Mouse (Mus musculus) c-Kit-negative CD71-positive TER-119-positive erythroid progenitor cells, embryonic 14.5 days (primary cell): ENCODE results near the gene Epha1.

Experiments
- DNase-seq: peaks from one replicate; pipeline ENCODE4 v3.0.0-alpha.2; 2013; ENCODE audit warnings: low read depth, low spot score

Gene Epha1

GRCm38 (mm10) chr6:42372816-42373547, at the start of gene Epha1:
Gene Epha1, minus strand, starts transcription at chr6:42373268.
- DNase-seq, result no peak

- no peak for DNase-seq
Measured at GRCm38 (mm10) chr6:42421439-42421838, 48.4 kb upstream of the Epha1 start.

- no peak for DNase-seq
Measured at GRCm38 (mm10) chr6:42419443-42419842, 46.4 kb upstream of the Epha1 start.

DNA sequence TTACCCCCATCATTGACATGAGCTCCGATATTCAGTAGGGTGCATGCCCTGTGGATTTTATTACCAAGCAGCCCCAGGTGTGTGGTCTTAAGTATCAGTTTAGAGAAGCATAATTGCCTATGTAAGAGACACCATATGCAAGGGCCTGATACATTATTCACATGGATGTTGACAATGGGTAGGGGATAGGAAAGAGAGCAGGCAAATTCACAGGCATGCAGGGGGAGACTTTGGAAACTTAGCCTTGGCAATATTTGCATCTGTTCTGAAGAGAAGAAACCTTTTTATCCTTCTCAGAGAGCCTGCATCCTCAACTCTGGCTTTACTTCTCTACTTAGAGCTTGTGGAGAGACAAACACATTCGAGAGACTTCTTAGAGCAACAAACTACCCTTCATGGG, 32.1 kb upstream of the Epha1 start, which contains the start of gene Tas2r135:
Tas2r135 (plus strand) TSS at position 301 of the 400 bp plus-strand sequence.
- no peak for DNase-seq

DNA sequence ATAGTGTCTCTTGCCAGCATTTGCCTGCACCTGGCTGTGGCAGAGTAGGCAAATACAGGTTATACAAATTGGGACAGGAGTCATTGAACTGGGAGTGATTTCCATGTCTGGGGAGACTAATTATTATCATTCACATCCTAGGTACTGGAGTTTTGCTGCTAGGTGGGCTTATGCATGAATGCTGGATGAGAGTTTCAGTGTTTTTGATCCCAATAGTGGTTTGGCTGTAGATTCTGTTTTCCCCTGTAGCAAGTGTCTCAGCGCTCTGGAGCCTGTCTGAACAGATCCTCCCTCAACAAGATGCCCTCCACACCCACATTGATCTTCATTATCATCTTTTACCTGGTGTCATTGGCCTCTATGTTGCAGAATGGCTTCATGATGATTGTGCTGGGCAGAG, 26.9 kb upstream of the Epha1 start, which contains the start of gene Tas2r143:
Tas2r143 (plus strand) TSS at position 301 of the 400 bp plus-strand sequence.
- DNase-seq, result no peak

DNA sequence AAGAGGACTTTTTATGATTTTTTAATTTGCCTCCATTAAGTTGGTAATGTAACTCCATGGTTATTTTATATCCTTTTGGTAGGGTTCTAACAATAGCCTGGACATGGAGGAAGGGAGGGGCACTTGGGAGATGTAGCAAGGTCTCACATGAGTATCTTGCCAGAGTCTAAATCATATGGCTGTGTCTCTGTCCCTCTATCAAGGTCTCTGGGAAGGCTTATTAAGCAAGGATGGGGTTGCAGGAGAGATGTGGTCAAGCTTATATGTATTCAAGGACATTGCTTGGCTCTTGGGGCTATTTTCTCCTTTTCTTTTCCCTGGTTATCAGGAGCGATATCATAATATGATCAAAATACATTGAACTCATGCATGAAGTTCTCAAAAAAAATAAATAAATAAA, 25.9 kb upstream of the Epha1 start:
- DNase-seq, result no peak

- no peak for DNase-seq
Measured at GRCm38 (mm10) chr6:42398285-42398684, 25.2 kb upstream of the Epha1 start.

- DNase-seq, result no peak
Measured at GRCm38 (mm10) chr6:42397041-42397657, 24.1 kb upstream of the Epha1 start.

DNA sequence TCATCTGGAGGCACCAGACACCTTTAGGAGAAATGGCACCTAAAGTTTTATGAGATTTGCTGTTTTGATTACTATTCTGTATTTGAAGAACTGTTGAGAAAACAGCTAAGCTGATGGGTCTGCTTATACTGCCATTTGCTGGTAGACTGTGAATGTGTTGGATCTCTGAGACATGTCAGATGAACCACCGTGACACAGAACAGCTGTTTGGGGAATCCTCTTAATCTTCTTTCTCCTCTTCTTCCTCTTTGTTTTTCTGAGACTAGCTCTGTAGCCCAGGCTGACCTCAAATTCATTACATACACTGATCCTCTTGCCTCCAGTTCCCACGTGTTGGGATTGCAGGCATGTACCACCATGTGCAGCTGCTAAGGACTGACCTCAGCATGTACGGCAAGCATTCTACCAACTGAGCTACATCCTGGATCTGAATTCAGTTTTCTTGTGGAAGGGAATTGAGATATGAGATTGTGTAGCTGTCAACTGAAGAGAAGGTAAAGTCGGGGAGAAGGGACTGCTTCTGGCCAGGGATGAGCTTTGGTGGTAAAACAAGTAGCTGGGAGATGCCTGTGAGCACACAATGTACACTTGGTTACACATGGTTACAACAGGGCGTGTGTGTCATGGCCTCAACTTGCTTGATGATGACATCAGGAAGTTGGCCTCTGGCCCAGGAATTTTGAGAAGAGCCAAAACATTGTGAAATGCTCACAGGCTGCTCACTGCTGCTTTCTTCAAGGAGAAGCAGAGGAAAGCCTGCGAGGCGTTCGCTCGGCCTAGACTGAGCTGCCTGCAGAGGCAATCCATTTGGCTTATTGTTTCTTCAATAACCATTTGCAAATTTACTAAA, 23.1 kb upstream of the Epha1 start:
- DNase-seq, result no peak

GRCm38 (mm10) chr6:42391796-42392330, 18.8 kb upstream of the Epha1 start:
- no peak for DNase-seq

DNA sequence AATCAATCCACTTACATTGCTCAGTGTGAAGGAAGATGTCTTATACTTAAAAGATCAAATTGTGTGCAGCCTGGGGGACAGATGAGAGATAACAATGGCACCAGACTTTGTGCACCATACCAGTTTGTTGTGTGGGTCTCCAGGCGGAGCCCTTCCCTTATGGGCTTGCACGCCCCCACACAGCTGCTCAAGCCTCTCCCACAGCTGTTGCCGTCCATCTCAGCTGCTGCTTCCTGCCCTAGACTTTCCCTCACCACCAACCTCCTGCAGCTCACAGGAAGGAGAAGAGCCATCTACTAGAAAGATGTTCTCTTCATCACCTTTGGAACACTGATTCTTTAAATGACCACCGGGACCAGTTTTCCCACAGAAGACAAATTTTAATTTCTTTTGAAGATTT, 12.6 kb upstream of the Epha1 start:
- DNase-seq, result no peak

DNA sequence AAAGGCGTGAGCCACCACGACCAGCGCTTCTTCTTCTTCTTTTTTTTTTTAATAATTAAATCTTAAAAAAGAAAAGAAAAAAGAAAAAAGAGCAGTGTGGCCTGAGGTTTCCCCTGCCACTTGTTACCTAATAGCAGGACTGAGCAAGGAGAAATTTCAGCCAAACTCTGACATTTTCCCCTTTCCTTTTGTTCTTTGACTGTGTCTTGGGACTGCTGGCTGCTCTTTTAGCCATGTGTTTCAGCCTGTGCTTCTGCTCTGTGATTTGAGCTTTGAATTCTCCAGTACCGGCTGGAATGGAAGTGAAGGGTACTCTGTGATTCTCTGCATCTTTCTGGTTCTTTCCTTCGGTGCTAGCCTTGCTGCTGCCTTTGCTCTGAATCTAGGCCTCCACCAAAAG, 10.3 kb upstream of the Epha1 start:
- DNase-seq, result no peak

DNA sequence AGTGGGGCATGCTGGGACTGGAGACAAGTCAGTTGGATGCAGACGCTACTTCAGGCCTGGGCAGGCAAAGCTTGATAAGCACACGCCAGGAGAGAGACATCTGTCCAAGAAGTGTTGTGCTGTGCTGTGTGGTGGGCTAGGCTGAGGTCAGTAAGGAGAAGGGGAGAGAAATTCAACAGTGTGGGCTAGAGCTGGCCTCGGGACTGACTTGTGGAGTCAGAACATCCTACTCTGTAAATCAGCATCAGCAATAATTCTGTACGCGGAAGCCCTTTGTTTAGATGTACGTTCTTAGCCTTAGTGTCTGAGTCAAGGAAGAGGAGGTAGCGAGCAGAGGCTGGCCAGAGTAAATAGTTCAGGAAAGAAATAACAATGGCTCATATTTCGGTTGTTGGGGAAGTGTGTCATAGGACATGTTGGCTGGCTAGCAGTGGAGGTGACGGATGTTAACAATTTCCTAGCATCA, 8.9 kb upstream of the Epha1 start:
- no peak for DNase-seq

GRCm38 (mm10) chr6:42381221-42381620, 8.2 kb upstream of the Epha1 start:
- DNase-seq, result no peak

DNA sequence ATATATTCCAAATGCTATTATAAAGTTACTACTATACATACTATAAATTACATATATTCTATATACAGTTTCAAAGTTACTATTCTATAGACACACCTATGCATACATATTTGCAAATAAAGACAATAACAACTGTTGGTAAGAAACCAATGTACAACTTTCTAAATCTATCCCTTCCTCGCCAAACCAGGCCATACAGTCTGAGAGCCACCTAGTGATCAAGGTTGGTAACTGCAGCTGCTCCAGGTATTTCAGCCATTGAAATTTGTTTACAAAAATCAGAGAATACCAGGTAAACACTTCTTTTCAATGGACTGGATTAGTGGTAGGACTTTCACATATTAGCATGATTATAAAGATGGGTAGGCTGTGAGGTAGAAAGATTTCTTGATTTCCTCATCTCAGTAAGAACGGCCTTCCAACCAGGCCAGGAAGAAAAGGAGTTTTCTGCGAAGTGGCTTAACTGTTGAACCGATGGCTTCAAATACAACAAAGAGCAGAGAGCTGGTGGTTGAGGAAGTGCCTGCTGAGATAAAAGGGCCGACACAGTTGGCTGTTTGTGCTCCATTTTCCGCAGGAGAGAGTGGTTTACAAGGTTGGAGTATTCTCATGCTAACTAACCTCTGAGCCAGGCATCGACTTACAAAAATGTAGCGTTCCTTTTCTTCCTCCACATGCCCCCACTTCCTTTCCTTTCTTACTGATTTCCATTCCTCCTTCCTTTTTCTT, 7.5 kb upstream of the Epha1 start:
- DNase-seq, result no peak

GRCm38 (mm10) chr6:42379551-42379950, 6.5 kb upstream of the Epha1 start:
- no peak for DNase-seq

- no peak for DNase-seq
Measured at GRCm38 (mm10) chr6:42377280-42377679, 4.2 kb upstream of the Epha1 start.

- DNase-seq, result no peak
Measured at GRCm38 (mm10) chr6:42376504-42377019, 3.5 kb upstream of the Epha1 start.

DNA sequence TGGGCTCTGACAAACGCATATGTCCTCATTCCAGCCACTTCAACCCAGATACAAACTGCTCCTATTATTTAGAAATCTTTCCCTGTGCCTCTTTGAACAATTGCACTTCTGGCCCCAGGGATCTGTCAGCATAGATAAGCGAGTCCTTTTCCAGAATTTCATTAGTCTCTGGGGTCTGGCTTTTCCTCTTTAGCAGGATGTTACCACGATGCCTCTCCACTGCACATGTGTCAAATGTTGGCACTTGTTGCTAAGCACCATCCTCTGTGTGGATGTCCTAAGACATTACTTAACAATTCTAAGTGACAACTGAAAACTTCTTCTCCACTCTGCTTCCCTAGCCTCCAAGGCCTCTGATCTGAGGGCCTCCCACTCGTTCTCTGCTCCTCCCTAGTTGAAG, 2.9 kb upstream of the Epha1 start:
- DNase-seq, result no peak

DNA sequence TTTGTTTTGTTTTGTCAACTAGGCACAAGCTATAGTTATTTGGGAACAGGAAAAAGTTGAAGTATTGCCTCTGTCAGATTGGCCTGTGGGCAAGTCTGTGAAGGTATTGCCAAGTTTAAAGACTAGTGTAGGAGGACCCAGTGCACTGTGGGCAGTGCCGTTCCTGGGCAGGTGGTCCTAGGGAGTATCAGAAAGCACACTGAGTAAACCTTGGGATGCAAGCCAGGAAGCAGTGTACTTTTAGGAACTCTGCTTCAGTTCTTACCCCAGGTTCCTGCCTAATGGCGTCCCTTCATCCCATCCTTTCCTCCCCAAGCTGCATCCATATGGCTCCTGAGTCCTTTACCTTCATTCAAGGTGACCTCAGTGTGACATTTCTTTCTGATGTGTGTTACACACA, 2.1 kb upstream of the Epha1 start:
- DNase-seq, result no peak

DNA sequence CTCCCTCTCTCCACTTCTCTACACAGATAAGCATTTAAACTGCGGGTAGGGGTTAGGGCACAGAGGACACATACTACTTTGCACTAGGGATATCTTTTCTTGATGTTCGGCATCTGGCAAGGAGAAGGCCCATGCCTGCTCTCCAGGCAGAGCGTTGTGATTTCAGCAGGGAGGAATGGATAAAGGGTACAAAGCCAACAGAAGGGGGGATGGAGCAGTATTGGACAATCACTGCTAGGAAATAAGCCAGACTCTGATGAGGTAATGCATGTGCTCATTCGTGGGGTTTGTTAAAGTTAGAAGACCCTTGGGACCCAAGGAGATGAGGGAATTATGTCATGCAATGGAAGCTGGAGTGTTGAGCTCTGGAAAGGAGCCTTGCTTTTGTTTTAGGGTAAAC, 1.6 kb upstream of the Epha1 start:
- no peak for DNase-seq
